Comparison of ENCODE assay signal across 14 mouse cellular contexts in genomic region chr8:123156070-123156773, GRCm38 (mm10). TPM values are rescaled to one million over a fixed set of nuclear protein-coding genes. Genes with fewer than 3 reads are reported as not detected.
DNase-seq lines count a peak whose midpoint lies in the region; ATAC-seq and TF ChIP-seq lines count a peak whose summit lies in the region.
"Had no signal": no experiment of that assay in that cellular context is flagged by ENCODE, and none has a peak within 500 bp of the region (broad histone marks: within the 10 kb centered on the region; RNA-seq: fewer than 3 reads in every experiment).

No protein-coding gene starts in this region.

- peak overlapping the region; percentile 25 for H3K4me3 ChIP-seq in heart, embryonic 10.5 days
- H3K4me3 ChIP-seq in midbrain, embryonic 11.5 days (ENCODE audit: low read depth, low read length), result no peak overlapping the region
- H3K4me3 ChIP-seq in midbrain, embryonic 16.5 days (ENCODE audit: low read depth, low read length), result no peak overlapping the region
- H3K4me3 ChIP-seq in liver, adult 2 months (ENCODE audit: insufficient read depth, low read depth, low read length), result no peak overlapping the region
- H3K4me3 ChIP-seq in stomach, postnatal 0 days (ENCODE audit: low read depth, low read length), result no peak overlapping the region

- no peak for TF ChIP-seq POLR2A in liver, adult 2 months (IDR thresholded peaks at IDR 0.05; ENCODE audit: extremely low read depth, insufficient read depth, low read length)

- no peak overlapping the region for H3K9ac ChIP-seq in midbrain, embryonic 11.5 days (ENCODE audit: low read length)
- no peak overlapping the region for H3K9ac ChIP-seq in midbrain, embryonic 16.5 days (ENCODE audit: low read depth, low read length)
- no peak overlapping the region for H3K9ac ChIP-seq in liver, adult 2 months (ENCODE audit: low read depth, low read length)
- H3K9ac ChIP-seq in stomach, postnatal 0 days (ENCODE audit: low read length), result no peak overlapping the region

- TF ChIP-seq EP300 in stomach, postnatal 0 days (optimal IDR thresholded peaks at IDR 0.05), result no peak

- H3K4me1 ChIP-seq in heart, embryonic 10.5 days, result peaks cover 43% of the 10 kb centered on the region
- H3K4me1 ChIP-seq in midbrain, embryonic 11.5 days (ENCODE audit: control insufficient read depth, insufficient read depth, low read length), result peaks cover 4% of the 10 kb centered on the region; the same call in 1 of the 2 replicates
- H3K4me1 ChIP-seq in midbrain, embryonic 16.5 days (ENCODE audit: control insufficient read depth, insufficient read depth, low read length), result no peaks in the 10 kb centered on the region
- H3K4me1 ChIP-seq in liver, adult 2 months (ENCODE audit: control insufficient read depth, insufficient read depth, low read length), result peaks cover 13% of the 10 kb centered on the region
- H3K4me1 ChIP-seq in stomach, postnatal 0 days (replicated peaks; ENCODE audit: control insufficient read depth, insufficient read depth), result no peaks in the 10 kb centered on the region; the same call in 1 of the 2 replicates

- no peak for ATAC-seq in midbrain, embryonic 11.5 days (ENCODE audit: low FRiP score)
- no peak for ATAC-seq in midbrain, embryonic 16.5 days
- ATAC-seq in stomach, postnatal 0 days (ENCODE audit: low FRiP score, low TSS enrichment), result peak; percentile 14; the same call in 1 of the 2 replicates
- ATAC-seq in activated CD4-positive, CD25-positive, alpha-beta regulatory T cell, adult 4 months, result no peak

- no peak for DNase-seq in heart, embryonic 10.5 days (ENCODE audit: low spot score)
- DNase-seq in heart, adult 8-10 months (ENCODE audit: low spot score), result no peak
- DNase-seq in midbrain, embryonic 11.5 days (ENCODE audit: low spot score, missing footprints), result peak; percentile 54
- peak; percentile 33 for DNase-seq in liver, adult 2 months (ENCODE audit: extremely low read depth, low read depth, low spot score)
- DNase-seq in stomach, postnatal 0 days (ENCODE audit: low spot score), result no peak
- no peak for DNase-seq in cerebellum, adult 9-11 months
- DNase-seq: heart, postnatal 10 days; kidney, postnatal 14 days; retina, postnatal 1 day had no signal

- H3K27me3 ChIP-seq in heart, embryonic 10.5 days (ENCODE audit: insufficient read depth, poor library complexity, severe bottlenecking), result no peaks in the 10 kb centered on the region
- H3K27me3 ChIP-seq in midbrain, embryonic 11.5 days (ENCODE audit: control insufficient read depth, insufficient read depth, low read length), result no peaks in the 10 kb centered on the region
- no peaks in the 10 kb centered on the region for H3K27me3 ChIP-seq in midbrain, embryonic 16.5 days (ENCODE audit: control insufficient read depth, insufficient read depth, low read depth, low read length)
- no peaks in the 10 kb centered on the region for H3K27me3 ChIP-seq in liver, adult 2 months (ENCODE audit: control insufficient read depth, insufficient read depth, low read length)
- H3K27me3 ChIP-seq in stomach, postnatal 0 days (ENCODE audit: control insufficient read depth, insufficient read depth, low read length), result no peaks in the 10 kb centered on the region

- H3K36me3 ChIP-seq in heart, embryonic 10.5 days, result no peaks in the 10 kb centered on the region
- no peaks in the 10 kb centered on the region for H3K36me3 ChIP-seq in midbrain, embryonic 11.5 days (ENCODE audit: control insufficient read depth, insufficient read depth, low read length)
- no peaks in the 10 kb centered on the region for H3K36me3 ChIP-seq in midbrain, embryonic 16.5 days (ENCODE audit: control insufficient read depth, insufficient read depth, low read length)
- H3K36me3 ChIP-seq in liver, adult 2 months (ENCODE audit: control insufficient read depth, insufficient read depth, low read length), result no peaks in the 10 kb centered on the region
- no peaks in the 10 kb centered on the region for H3K36me3 ChIP-seq in stomach, postnatal 0 days (ENCODE audit: control insufficient read depth, insufficient read depth, low read length)

- 37% methylated on average over 9 of the region's 9 CpGs for WGBS in heart, embryonic 10.5 days
- WGBS in midbrain, embryonic 11.5 days, result 85% methylated on average over 9 of the region's 9 CpGs
- 87% methylated on average over 9 of the region's 9 CpGs for WGBS in midbrain, embryonic 16.5 days
- WGBS in liver, adult 2 months, result 98% methylated on average over 9 of the region's 9 CpGs
- WGBS in stomach, postnatal 0 days, result 37% methylated on average over 9 of the region's 9 CpGs

- H3K4me2 ChIP-seq in midbrain, embryonic 11.5 days, result no peak overlapping the region
- no peak overlapping the region for H3K4me2 ChIP-seq in midbrain, embryonic 16.5 days (ENCODE audit: low read length)
- no peak overlapping the region for H3K4me2 ChIP-seq in stomach, postnatal 0 days (replicated peaks; ENCODE audit: low read depth)

- no peak for TF ChIP-seq CTCF in liver, adult 2 months (IDR thresholded peaks at IDR 0.05; ENCODE audit: low read depth, low read length)
- TF ChIP-seq CTCF in stomach, postnatal 0 days (IDR thresholded peaks at IDR 0.05; ENCODE audit: low read depth), result no peak

- H3K79me2 ChIP-seq in liver, adult 2 months (ENCODE audit: control insufficient read depth, insufficient read depth, low read length), result no peaks in the 10 kb centered on the region

- H3K9me3 ChIP-seq in heart, embryonic 10.5 days, result no peaks in the 10 kb centered on the region
- no peaks in the 10 kb centered on the region for H3K9me3 ChIP-seq in midbrain, embryonic 11.5 days (ENCODE audit: control insufficient read depth, low read length)
- no peaks in the 10 kb centered on the region for H3K9me3 ChIP-seq in midbrain, embryonic 16.5 days (replicated peaks; ENCODE audit: control insufficient read depth, low read length, poor library complexity, severe bottlenecking)
- no peaks in the 10 kb centered on the region for H3K9me3 ChIP-seq in stomach, postnatal 0 days (ENCODE audit: control insufficient read depth, low read length)

- peak overlapping the region; percentile 74 for H3K27ac ChIP-seq in heart, embryonic 10.5 days
- H3K27ac ChIP-seq in midbrain, embryonic 11.5 days (ENCODE audit: low read depth, low read length), result no peak overlapping the region
- H3K27ac ChIP-seq in midbrain, embryonic 16.5 days (ENCODE audit: low read length), result no peak overlapping the region
- no peak overlapping the region for H3K27ac ChIP-seq in liver, adult 2 months (replicated peaks; ENCODE audit: insufficient read depth, low read depth, low read length)
- no peak overlapping the region for H3K27ac ChIP-seq in stomach, postnatal 0 days (replicated peaks)

RNA-seq across cellular contexts. Expression of gene Sult5a1, which starts 1.9 kb away (rescaled TPM):
- polyA plus RNA-seq in heart, embryonic 10.5 days (2016; fragmentation: Nextera tagmentation; extraction: Ambion mirVana), result 9.3 and 12.3 TPM in 2 replicates
- under 1 TPM; 0.34 to 0.87 (median 0.60) TPM for total RNA-seq in heart, adult 8-10 months (2022)
- polyA plus RNA-seq in midbrain, embryonic 11.5 days (2014; fragmentation: Nextera tagmentation; extraction: Ambion mirVana), result 2.9 and 3.2 TPM in 2 replicates
- 0.40 and 0.42 TPM in 2 replicates for polyA plus RNA-seq in midbrain, embryonic 16.5 days (2015; fragmentation: Nextera tagmentation; extraction: Ambion mirVana)
- total RNA-seq in liver, adult 2 months (2014; rRNA removed), result 15.5 and 29.8 TPM in 2 replicates
- polyA plus RNA-seq in liver, adult 2 months (2012; rRNA removed), result 62.7 and 154 TPM in 2 replicates
- 7.8 and 9.3 TPM in 2 replicates for polyA plus RNA-seq in stomach, postnatal 0 days (2015; fragmentation: Nextera tagmentation; extraction: Ambion mirVana)
- polyA plus RNA-seq in activated CD4-positive, CD25-positive, alpha-beta regulatory T cell, adult 4 months (2017; shearing (Covaris generic)), result not detected
- total RNA-seq: left cerebral cortex, postnatal 10 days; megakaryocyte, adult 5-6 weeks had no signal

RNA-seq across cellular contexts. Expression of gene Dpep1, which starts 29.8 kb away (rescaled TPM):
- polyA plus RNA-seq in heart, embryonic 10.5 days (2016; fragmentation: Nextera tagmentation; extraction: Ambion mirVana), result 1.9 and 5.2 TPM in 2 replicates
- 10 to 100 TPM; 22.6 to 45.5 (median 37.4) TPM for total RNA-seq in heart, adult 8-10 months (2022)
- 1.7 and 2.2 TPM in 2 replicates for polyA plus RNA-seq in midbrain, embryonic 11.5 days (2014; fragmentation: Nextera tagmentation; extraction: Ambion mirVana)
- 0.14 and 0.40 TPM in 2 replicates for polyA plus RNA-seq in midbrain, embryonic 16.5 days (2015; fragmentation: Nextera tagmentation; extraction: Ambion mirVana)
- total RNA-seq in liver, adult 2 months (2014; rRNA removed), result 0.55 and 0.74 TPM in 2 replicates
- 0.45 and 1.8 TPM in 2 replicates for polyA plus RNA-seq in liver, adult 2 months (2012; rRNA removed)
- 10.0 and 13.6 TPM in 2 replicates for polyA plus RNA-seq in stomach, postnatal 0 days (2015; fragmentation: Nextera tagmentation; extraction: Ambion mirVana)
- not detected for polyA plus RNA-seq in activated CD4-positive, CD25-positive, alpha-beta regulatory T cell, adult 4 months (2017; shearing (Covaris generic))
- total RNA-seq: ES-E14; left cerebral cortex, postnatal 10 days had no signal

RNA-seq across cellular contexts. Expression of gene Cpne7, which starts 39.0 kb away (rescaled TPM):
- polyA plus RNA-seq in heart, embryonic 10.5 days (2016; fragmentation: Nextera tagmentation; extraction: Ambion mirVana), result 0.76 and 1.5 TPM in 2 replicates
- 1 to 10 TPM in 2 of 4 experiments, under 1 TPM in 2; 0.52 to 1.7 (median 0.89) TPM for total RNA-seq in heart, adult 8-10 months (2022)
- 0.07 TPM in 1 of 2 replicates, not detected in the other for polyA plus RNA-seq in midbrain, embryonic 11.5 days (2014; fragmentation: Nextera tagmentation; extraction: Ambion mirVana)
- polyA plus RNA-seq in midbrain, embryonic 16.5 days (2015; fragmentation: Nextera tagmentation; extraction: Ambion mirVana), result 10.1 and 17.1 TPM in 2 replicates
- 0.07 and 0.09 TPM in 2 replicates for total RNA-seq in liver, adult 2 months (2014; rRNA removed)
- polyA plus RNA-seq in liver, adult 2 months (2012; rRNA removed), result 0.09 and 0.28 TPM in 2 replicates
- 1.4 TPM in 2 replicates for polyA plus RNA-seq in stomach, postnatal 0 days (2015; fragmentation: Nextera tagmentation; extraction: Ambion mirVana)
- 1 to 10 TPM in 1 of 2 experiments, under 1 TPM in 1; 0.65 to 2.2 TPM for polyA plus RNA-seq in activated CD4-positive, CD25-positive, alpha-beta regulatory T cell, adult 4 months (2017; shearing (Covaris generic))

RNA-seq across cellular contexts. Expression of gene Rpl13, which starts 54.1 kb away (rescaled TPM):
- 1,165 and 1,266 TPM in 2 replicates for polyA plus RNA-seq in heart, embryonic 10.5 days (2016; fragmentation: Nextera tagmentation; extraction: Ambion mirVana)
- 100 to 1,000 TPM; 402 to 462 (median 427) TPM for total RNA-seq in heart, adult 8-10 months (2022)
- polyA plus RNA-seq in midbrain, embryonic 11.5 days (2014; fragmentation: Nextera tagmentation; extraction: Ambion mirVana), result 1,312 and 1,403 TPM in 2 replicates
- polyA plus RNA-seq in midbrain, embryonic 16.5 days (2015; fragmentation: Nextera tagmentation; extraction: Ambion mirVana), result 639 and 669 TPM in 2 replicates
- total RNA-seq in liver, adult 2 months (2014; rRNA removed), result 764 and 919 TPM in 2 replicates
- polyA plus RNA-seq in liver, adult 2 months (2012; rRNA removed), result 634 and 769 TPM in 2 replicates
- polyA plus RNA-seq in stomach, postnatal 0 days (2015; fragmentation: Nextera tagmentation; extraction: Ambion mirVana), result 1,460 and 1,506 TPM in 2 replicates
- polyA plus RNA-seq in activated CD4-positive, CD25-positive, alpha-beta regulatory T cell, adult 4 months (2017; shearing (Covaris generic)), result 1,000 to 10,000 TPM; 2,503 to 2,608 TPM

RNA-seq across cellular contexts. Expression of gene Chmp1a, which starts 56.3 kb away (rescaled TPM):
- polyA plus RNA-seq in heart, embryonic 10.5 days (2016; fragmentation: Nextera tagmentation; extraction: Ambion mirVana), result 120 and 123 TPM in 2 replicates
- total RNA-seq in heart, adult 8-10 months (2022), result 10 to 100 TPM; 61.3 to 68.0 (median 65.5) TPM
- 92.7 and 104 TPM in 2 replicates for polyA plus RNA-seq in midbrain, embryonic 11.5 days (2014; fragmentation: Nextera tagmentation; extraction: Ambion mirVana)
- polyA plus RNA-seq in midbrain, embryonic 16.5 days (2015; fragmentation: Nextera tagmentation; extraction: Ambion mirVana), result 231 and 232 TPM in 2 replicates
- total RNA-seq in liver, adult 2 months (2014; rRNA removed), result 51.5 and 58.5 TPM in 2 replicates
- polyA plus RNA-seq in liver, adult 2 months (2012; rRNA removed), result 67.1 and 67.7 TPM in 2 replicates
- polyA plus RNA-seq in stomach, postnatal 0 days (2015; fragmentation: Nextera tagmentation; extraction: Ambion mirVana), result 153 and 157 TPM in 2 replicates
- 100 to 1,000 TPM; 108 to 109 TPM for polyA plus RNA-seq in activated CD4-positive, CD25-positive, alpha-beta regulatory T cell, adult 4 months (2017; shearing (Covaris generic))

Comparison
In these comparisons a context has a peak if more than half of its experiments do, and no peak if none do; other contexts are left out.
1. DNase-seq: peak in midbrain, embryonic 11.5 days (single experiment) and liver, adult 2 months (single experiment); none in heart, embryonic 10.5 days (single experiment), heart, adult 8-10 months (single experiment), stomach, postnatal 0 days (single experiment) and cerebellum, adult 9-11 months (single experiment).